Mouse (Mus musculus): ENCODE results near the gene Terf2. TPM values are rescaled to one million over a fixed set of nuclear protein-coding genes. Genes with fewer than 3 reads are reported as not detected.
"Not testable (repeated sequence)": the region's sequence is repeated elsewhere in the genome, so short reads cannot be mapped to it uniquely, and the experiment has no call there.

Gene Terf2
- total RNA-seq, 2 experiments from 2014 or later = 37.1 to 37.5 TPM

- intact Hi-C loops (cut with DNase I) = loop anchor here (1.0 kb wide), 1 partner anchor 208 kb away; no protein-coding TSS in a partner anchor
- DNase-seq (ENCODE audit: low spot score in 2 of 2) = peak; percentile 86 to 87
These were observed 19.7 kb upstream of the Terf2 start for GRCm38 (mm10) chr8:107116023-107116422.

- DNase-seq (ENCODE audit: low spot score in 2 of 2) = no peak
- intact Hi-C loops (cut with DNase I) = no loop called here
These were observed 18.6 kb upstream of the Terf2 start for GRCm38 (mm10) chr8:107115008-107115320.

- peak; percentile 19 to 38 for DNase-seq (ENCODE audit: low spot score in 2 of 2)
- intact Hi-C loops (cut with DNase I) = no loop called here
These were observed 18.0 kb upstream of the Terf2 start for GRCm38 (mm10) chr8:107114150-107115007.

GRCm38 (mm10) chr8:107113209-107113608 lies 16.9 kb upstream of the Terf2 start:
- intact Hi-C loops (cut with DNase I) = no loop called here

GRCm38 (mm10) chr8:107111340-107112105 lies 15.2 kb upstream of the Terf2 start:
- intact Hi-C loops (cut with DNase I) = no loop called here
- no peak for DNase-seq (ENCODE audit: low spot score in 2 of 2)

More at GRCm38 (mm10) chr8:107113209-107113608, 16.9 kb upstream of the Terf2 start:
- DNase-seq (ENCODE audit: low spot score in 2 of 2) = no peak

GRCm38 (mm10) chr8:107110629-107111330 lies 14.4 kb upstream of the Terf2 start:
- intact Hi-C loops (cut with DNase I) = no loop called here
- no peak for DNase-seq (ENCODE audit: low spot score in 2 of 2)

GRCm38 (mm10) chr8:107109816-107110435 lies 13.6 kb upstream of the Terf2 start:
- intact Hi-C loops (cut with DNase I) = loop anchor here (5.0 kb wide), 1 partner anchor 317 kb away; the partner anchor contains the start of gene Nob1

GRCm38 (mm10) chr8:107108978-107109720 lies 12.8 kb upstream of the Terf2 start:
- DNase-seq (ENCODE audit: low spot score in 2 of 2) = no peak
- intact Hi-C loops (cut with DNase I) = loop anchor here (5.0 kb wide), 1 partner anchor 318 kb away; the partner anchor contains the start of gene Nob1

More at GRCm38 (mm10) chr8:107109816-107110435, 13.6 kb upstream of the Terf2 start:
- no peak for DNase-seq (ENCODE audit: low spot score in 2 of 2)

GRCm38 (mm10) chr8:107108089-107108488 lies 11.7 kb upstream of the Terf2 start:
- not testable (repeated sequence) for DNase-seq (ENCODE audit: low spot score in 2 of 2)
- intact Hi-C loops (cut with DNase I) = loop anchor here (5.0 kb wide), 1 partner anchor 319 kb away; the partner anchor contains the start of gene Nob1

- intact Hi-C loops (cut with DNase I) = no loop called here
- peak; percentile 45 to 72 for DNase-seq (ENCODE audit: low spot score in 2 of 2)
These were observed 8.2 kb upstream of the Terf2 start for GRCm38 (mm10) chr8:107104547-107104946.

GRCm38 (mm10) chr8:107100635-107101034 lies 4.3 kb upstream of the Terf2 start:
- DNase-seq (ENCODE audit: low spot score in 2 of 2) = no peak
- intact Hi-C loops (cut with DNase I) = no loop called here

GRCm38 (mm10) chr8:107095717-107096365 lies 506 bp downstream of the Terf2 start:
- intact Hi-C loops (cut with DNase I) = no loop called here
- peak in 1 of 2 experiments; percentile 38 for DNase-seq (ENCODE audit: low spot score in 2 of 2)

- no peak for DNase-seq (ENCODE audit: low spot score in 2 of 2)
- intact Hi-C loops (cut with DNase I) = no loop called here
These were observed 5.8 kb downstream of the Terf2 start for GRCm38 (mm10) chr8:107090531-107090930.

GRCm38 (mm10) chr8:107088526-107089063 lies 7.8 kb downstream of the Terf2 start:
- intact Hi-C loops (cut with DNase I) = no loop called here
- DNase-seq (ENCODE audit: low spot score in 2 of 2) = no peak

- DNase-seq (ENCODE audit: low spot score in 2 of 2) = no peak
- intact Hi-C loops (cut with DNase I) = no loop called here
These were observed 10.3 kb downstream of the Terf2 start for GRCm38 (mm10) chr8:107086018-107086417.

GRCm38 (mm10) chr8:107085358-107085757 lies 11.0 kb downstream of the Terf2 start:
- intact Hi-C loops (cut with DNase I) = no loop called here
- no peak for DNase-seq (ENCODE audit: low spot score in 2 of 2)

- DNase-seq (ENCODE audit: low spot score in 2 of 2) = no peak
These were observed 20.0 kb downstream of the Terf2 start for GRCm38 (mm10) chr8:107076239-107076888.

More at GRCm38 (mm10) chr8:107076239-107076888, 20.0 kb downstream of the Terf2 start:
- intact Hi-C loops (cut with DNase I) = no loop called here
